Mouse (Mus musculus) erythroblast, embryonic 14.5 days (primary cell): Measurements from ENCODE around the gene C1qtnf3.

Source experiments
- GATA1 ChIP-seq: IDR thresholded peaks from 2 replicates; pipeline ENCODE4 v1.6.1; 2012; ENCODE audit warnings: low read length, inconsistent platforms, mixed read lengths
- TAL1 ChIP-seq: IDR thresholded peaks from 3 replicates; pipeline ENCODE4 v1.6.1; 2012; ENCODE audit warnings: low read length, inconsistent platforms, mixed read lengths

DNA sequence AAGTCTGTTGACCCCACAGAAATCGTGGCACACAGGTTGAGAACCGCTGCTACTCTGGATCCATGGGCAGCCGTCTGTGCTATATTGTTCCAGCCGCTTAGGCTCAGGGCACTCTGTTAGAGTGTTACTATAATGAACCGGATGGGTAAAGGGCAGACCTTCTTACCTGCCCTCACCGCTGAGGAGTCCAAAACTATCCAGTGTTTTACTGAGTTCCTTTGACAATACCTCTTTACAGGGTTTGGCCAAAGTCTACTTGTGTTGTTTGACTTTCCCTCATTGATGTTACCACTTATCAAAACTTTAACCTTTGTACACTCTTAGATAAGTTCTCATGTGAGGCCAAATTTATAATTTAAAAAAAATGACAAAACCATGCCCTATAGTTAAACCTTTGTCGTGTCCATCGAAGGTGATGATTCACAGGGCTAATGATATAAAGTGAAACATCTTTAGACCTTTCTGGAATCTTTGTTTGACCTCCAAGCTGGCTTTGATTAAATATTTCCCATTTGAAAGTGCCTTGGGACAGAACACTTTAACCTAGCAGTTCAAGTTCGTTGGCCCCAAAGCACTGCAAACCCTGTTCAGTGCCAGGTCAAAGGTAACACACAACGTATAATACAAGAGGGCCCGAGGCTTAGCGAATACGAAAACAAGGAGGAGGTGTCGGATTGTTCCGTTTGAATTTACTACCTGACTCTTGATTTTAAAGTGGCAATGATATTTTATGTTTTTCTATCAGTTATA lies 7.3 kb downstream of the C1qtnf3 start:
- TF ChIP-seq GATA1 (no peak), TAL1 (no peak)
